Mouse (Mus musculus): ENCODE measurements around the gene Sertad3.

The Sertad3 gene

GRCm38 (mm10) chr7:27460477-27460876 lies 13.1 kb upstream of the Sertad3 start:
- in situ Hi-C loops (cut with MboI, MseI), result no loop called here

GRCm38 (mm10) chr7:27467648-27468047 lies 5.9 kb upstream of the Sertad3 start:
- in situ Hi-C loops (cut with MboI, MseI), result no loop called here

- in situ Hi-C loops (cut with MboI, MseI), result no loop called here
These were observed 2.0 kb upstream of the Sertad3 start for GRCm38 (mm10) chr7:27471390-27472120.

- in situ Hi-C loops (cut with MboI, MseI), result no loop called here
These were observed 972 bp upstream of the Sertad3 start for GRCm38 (mm10) chr7:27472596-27472995.

GRCm38 (mm10) chr7:27473835-27474489 lies 394 bp downstream of the Sertad3 start:
- in situ Hi-C loops (cut with MboI, MseI), result no loop called here

- in situ Hi-C loops (cut with MboI, MseI), result no loop called here
These were observed 954 bp downstream of the Sertad3 start for GRCm38 (mm10) chr7:27474490-27474954.

GRCm38 (mm10) chr7:27475596-27475995 lies 2.0 kb downstream of the Sertad3 start:
- in situ Hi-C loops (cut with MboI, MseI), result loop anchor here in 1 of 2 experiments (5.0 kb wide), 1 partner anchor 892 kb away; no protein-coding TSS in a partner anchor

GRCm38 (mm10) chr7:27476098-27476635 lies 2.6 kb downstream of the Sertad3 start:
- in situ Hi-C loops (cut with MboI, MseI), result loop anchor here in 1 of 2 experiments (5.0 kb wide), 1 partner anchor 891 kb away; no protein-coding TSS in a partner anchor

GRCm38 (mm10) chr7:27478561-27478960 lies 5.0 kb downstream of the Sertad3 start:
- in situ Hi-C loops (cut with MboI, MseI), result loop anchor here in 1 of 2 experiments (5.0 kb wide), 1 partner anchor 889 kb away; no protein-coding TSS in a partner anchor

GRCm38 (mm10) chr7:27479750-27480149 lies 6.2 kb downstream of the Sertad3 start:
- in situ Hi-C loops (cut with MboI, MseI), result loop anchor here in 1 of 2 experiments (5.0 kb wide), 1 partner anchor 888 kb away; no protein-coding TSS in a partner anchor

GRCm38 (mm10) chr7:27480506-27480905 lies 6.9 kb downstream of the Sertad3 start:
- in situ Hi-C loops (cut with MboI, MseI), result no loop called here

- in situ Hi-C loops (cut with MboI, MseI), result no loop called here
These were observed 7.5 kb downstream of the Sertad3 start for GRCm38 (mm10) chr7:27480927-27481626.

GRCm38 (mm10) chr7:27481627-27481969 lies 8.0 kb downstream of the Sertad3 start:
- in situ Hi-C loops (cut with MboI, MseI), result no loop called here

- in situ Hi-C loops (cut with MboI, MseI), result no loop called here
These were observed 10.3 kb downstream of the Sertad3 start for GRCm38 (mm10) chr7:27483860-27484259.

- in situ Hi-C loops (cut with MboI, MseI), result loop anchor here in 1 of 2 experiments (5.0 kb wide), 1 partner anchor 39 kb away; the partner anchor contains the start of genes Blvrb and Sptbn4
These were observed 12.7 kb downstream of the Sertad3 start for GRCm38 (mm10) chr7:27486102-27486769.

GRCm38 (mm10) chr7:27486770-27487697 lies 13.5 kb downstream of the Sertad3 start, which contains the start of gene Sertad1:
Gene Sertad1, plus strand, starts transcription at chr7:27486910.
- in situ Hi-C loops (cut with MboI, MseI), result loop anchor here in 1 of 2 experiments (5.0 kb wide), 1 partner anchor 40 kb away; the partner anchor contains the start of genes Blvrb and Sptbn4

- in situ Hi-C loops (cut with MboI, MseI), result loop anchor here in 1 of 2 experiments (5.0 kb wide), 1 partner anchor 41 kb away; the partner anchor contains the start of genes Blvrb and Sptbn4
These were observed 14.2 kb downstream of the Sertad3 start for GRCm38 (mm10) chr7:27487740-27488268.

GRCm38 (mm10) chr7:27489270-27489869 lies 15.8 kb downstream of the Sertad3 start:
- in situ Hi-C loops (cut with MboI, MseI), result loop anchor here in 1 of 2 experiments (5.0 kb wide), 1 partner anchor 42 kb away; the partner anchor contains the start of genes Blvrb and Sptbn4

GRCm38 (mm10) chr7:27490227-27490542 lies 16.6 kb downstream of the Sertad3 start:
- in situ Hi-C loops (cut with MboI, MseI), result no loop called here

Measured in T-helper 17 cell (primary cell).